Mouse (Mus musculus) induced T-regulatory cell, adult 2 months (primary cell): ENCODE results near the gene Ran.
"Not testable (repeated sequence)": the region's sequence is repeated elsewhere in the genome, so short reads cannot be mapped to it uniquely, and the experiment has no call there.

Experiments
- DNase-seq: peaks from one replicate; pipeline ENCODE4 v3.0.0-alpha.2; 2012; ENCODE audit warnings: low read depth

Ran gene

DNA sequence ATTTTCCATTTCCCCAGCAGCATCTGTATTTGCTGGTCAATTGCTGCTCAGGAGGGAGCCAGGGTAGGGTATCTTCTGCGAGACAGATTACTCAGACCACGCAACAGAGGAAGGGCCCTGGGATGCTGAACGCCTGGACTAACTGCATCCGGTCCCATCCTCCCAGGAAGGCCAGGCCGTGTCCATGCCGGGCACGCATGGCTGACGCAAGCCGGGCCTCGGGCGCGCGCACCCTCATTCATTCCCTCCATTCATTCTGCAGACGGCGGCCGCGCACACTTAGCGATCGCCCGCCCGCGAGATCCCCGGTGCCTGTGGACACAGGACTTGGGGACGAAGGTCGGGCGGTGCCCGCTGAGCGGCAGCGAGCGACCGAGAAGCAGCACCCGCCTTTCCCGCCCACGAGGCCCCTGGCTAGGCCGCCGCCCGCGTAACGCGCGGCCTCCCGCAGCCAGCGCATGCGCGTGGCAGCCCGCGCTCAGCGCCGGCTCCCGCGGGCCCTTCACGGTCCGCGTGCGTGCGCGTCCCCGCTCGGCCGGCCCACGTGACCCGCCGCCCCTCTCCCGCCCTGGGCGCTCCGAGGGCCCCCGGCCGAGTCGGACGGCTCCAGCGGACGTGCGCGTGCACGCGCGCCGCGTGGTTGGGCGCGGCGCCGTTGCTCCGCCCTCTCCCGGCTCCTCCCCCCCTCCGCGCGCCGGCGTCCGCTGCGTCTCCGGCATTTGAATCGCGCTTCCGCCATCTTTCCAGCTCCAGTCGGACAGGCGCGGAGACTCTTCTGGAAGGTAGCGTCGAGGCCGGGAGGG lies at the start of gene Ran:
Ran (plus strand) TSS at position 573 of the 803 bp plus-strand sequence.
- DNase-seq, result peak; percentile 96

DNA sequence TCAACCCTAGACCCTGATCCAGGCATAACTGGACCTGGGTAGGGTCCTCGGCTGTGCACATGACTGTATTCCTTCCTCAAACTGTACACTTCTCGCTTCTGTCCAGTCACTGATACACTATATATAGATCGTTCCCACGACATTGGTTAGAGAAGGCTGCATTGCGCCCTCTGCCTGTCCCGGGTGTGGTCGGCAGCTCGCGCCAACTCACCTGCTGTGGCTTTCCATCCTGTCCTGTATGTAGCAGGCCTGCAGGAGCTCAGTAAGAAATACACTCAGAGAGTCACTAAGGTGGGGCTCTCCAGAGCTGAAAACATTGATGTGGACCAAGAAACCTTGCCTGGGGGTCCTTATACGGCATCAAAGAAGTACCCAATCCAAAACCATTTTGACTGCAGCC lies 49.0 kb upstream of the Ran start:
- DNase-seq, result no peak

DNA sequence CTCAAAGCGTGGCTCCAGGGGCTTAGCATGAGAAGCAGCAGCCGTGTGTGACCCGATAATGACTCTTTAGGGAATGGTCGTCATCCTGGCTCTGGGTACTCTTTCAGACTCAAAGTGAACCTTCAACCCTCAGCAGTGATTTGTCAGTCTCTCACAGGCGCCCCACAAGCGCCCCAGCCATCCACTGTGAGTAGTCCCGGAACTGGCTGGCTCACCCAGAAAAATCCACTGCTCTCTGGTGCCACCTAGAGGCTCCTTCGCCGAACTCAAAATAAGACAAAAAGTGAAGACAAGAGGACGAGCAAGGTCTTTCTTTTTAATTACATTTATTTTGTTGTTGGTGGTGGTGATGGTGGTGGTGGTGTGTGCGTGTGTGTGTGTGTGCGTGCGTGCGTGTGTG lies 48.6 kb upstream of the Ran start:
- DNase-seq, result peak; percentile 78

- no peak for DNase-seq
These were observed 43.6 kb upstream of the Ran start for GRCm38 (mm10) chr5:128976266-128976665.

- not testable (repeated sequence) for DNase-seq
These were observed 42.4 kb upstream of the Ran start for GRCm38 (mm10) chr5:128977466-128977865.

DNA sequence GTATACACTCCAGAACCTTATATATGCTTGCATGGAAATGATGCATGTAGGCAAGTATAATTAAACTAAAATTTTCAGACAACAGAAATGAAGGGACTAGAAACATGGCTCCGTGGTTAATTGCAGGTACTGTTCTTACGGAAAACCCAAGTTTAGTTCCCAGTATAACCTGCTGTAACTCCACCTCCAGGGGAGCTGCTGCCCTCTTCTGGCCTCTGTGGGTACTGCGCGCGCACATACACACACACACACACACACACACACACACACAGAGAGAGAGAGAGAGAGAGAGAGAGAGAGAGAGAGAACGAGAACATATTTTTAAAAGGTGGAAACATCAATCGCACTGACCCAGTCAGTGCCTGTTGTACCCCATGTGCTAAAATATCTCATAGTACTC lies 40.9 kb upstream of the Ran start:
- no peak for DNase-seq

DNA sequence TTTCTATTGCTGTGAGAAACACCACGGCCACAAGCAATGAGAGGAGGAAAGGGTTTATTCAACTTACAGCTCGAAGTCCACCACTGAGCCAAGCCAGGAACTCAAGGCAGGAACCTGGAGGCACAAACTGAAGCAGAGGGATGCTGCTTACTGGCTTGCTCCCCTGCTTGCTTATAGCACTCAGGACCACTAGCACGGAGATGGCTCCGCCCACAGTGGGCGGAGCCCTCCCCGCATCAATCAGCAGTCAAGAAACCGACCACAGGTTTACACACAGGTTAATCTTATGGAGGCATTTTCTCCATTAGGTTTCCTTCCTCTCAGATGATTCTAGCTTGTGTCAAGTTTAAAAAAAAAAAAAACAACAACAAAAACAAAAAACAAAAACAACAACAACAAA lies 39.0 kb upstream of the Ran start:
- no peak for DNase-seq

- DNase-seq, result peak; percentile 80
These were observed 38.3 kb upstream of the Ran start for GRCm38 (mm10) chr5:128981607-128982006.

- no peak for DNase-seq
These were observed 35.3 kb upstream of the Ran start for GRCm38 (mm10) chr5:128984536-128984935.

- no peak for DNase-seq
These were observed 33.9 kb upstream of the Ran start for GRCm38 (mm10) chr5:128985946-128986345.

GRCm38 (mm10) chr5:128987141-128987954 lies 32.5 kb upstream of the Ran start:
- DNase-seq, result no peak

DNA sequence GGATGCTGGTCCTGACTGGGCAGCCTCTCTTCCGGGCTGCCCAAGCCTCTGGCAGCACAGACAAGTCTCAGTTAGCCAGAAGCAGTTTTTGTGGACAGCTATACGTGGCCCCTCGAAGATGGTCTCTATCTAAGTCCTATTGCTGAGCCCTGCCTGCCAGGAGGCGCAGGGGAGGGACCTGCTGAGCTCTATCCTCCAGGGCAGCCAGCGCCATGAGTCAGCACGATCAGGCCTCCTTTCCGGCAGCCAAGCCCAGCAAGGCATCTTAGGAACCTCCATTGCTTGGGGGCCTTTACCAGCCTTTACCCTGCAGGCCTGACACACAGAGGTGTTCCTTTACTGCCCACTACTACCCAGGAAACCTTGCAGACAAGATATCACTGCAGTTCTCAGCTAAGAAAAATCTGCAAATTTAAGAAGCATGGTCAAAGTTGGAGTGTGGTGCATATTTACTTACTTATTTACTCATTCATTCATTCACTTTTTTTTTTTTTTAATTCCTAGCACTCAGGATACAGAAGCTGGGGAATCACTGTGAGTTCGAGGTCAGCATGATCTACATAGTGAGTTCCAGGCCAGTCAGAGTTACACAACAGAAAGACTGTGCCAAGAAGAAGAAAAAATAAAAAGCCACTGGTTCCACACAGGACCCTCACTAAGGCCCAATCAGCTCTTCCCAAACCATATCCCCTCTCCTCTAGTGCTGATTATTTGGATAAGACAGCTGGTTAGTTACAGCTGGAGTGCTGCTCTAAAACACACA lies 19.0 kb upstream of the Ran start:
- no peak for DNase-seq

- no peak for DNase-seq
These were observed 17.3 kb upstream of the Ran start for GRCm38 (mm10) chr5:129002571-129003011.

DNA sequence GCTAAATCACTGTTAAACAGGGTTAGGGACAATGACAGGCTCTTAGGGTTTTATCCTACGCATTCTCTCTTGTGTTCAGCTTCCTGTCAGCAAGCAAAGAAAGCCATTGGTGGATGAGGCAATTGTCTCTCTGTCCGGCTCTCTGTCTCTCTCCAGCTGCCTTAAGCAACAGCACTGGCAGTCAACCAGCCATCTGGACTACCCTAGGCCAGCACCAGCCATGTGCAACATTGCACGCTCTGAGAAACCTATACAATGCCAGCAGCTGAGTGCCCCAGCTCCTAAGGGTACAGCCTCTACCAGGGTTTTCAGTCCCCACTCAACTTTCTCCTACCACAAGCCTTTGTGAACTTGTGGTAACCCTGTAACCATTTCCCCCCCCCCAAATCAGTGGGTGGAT lies 14.5 kb upstream of the Ran start:
- no peak for DNase-seq

DNA sequence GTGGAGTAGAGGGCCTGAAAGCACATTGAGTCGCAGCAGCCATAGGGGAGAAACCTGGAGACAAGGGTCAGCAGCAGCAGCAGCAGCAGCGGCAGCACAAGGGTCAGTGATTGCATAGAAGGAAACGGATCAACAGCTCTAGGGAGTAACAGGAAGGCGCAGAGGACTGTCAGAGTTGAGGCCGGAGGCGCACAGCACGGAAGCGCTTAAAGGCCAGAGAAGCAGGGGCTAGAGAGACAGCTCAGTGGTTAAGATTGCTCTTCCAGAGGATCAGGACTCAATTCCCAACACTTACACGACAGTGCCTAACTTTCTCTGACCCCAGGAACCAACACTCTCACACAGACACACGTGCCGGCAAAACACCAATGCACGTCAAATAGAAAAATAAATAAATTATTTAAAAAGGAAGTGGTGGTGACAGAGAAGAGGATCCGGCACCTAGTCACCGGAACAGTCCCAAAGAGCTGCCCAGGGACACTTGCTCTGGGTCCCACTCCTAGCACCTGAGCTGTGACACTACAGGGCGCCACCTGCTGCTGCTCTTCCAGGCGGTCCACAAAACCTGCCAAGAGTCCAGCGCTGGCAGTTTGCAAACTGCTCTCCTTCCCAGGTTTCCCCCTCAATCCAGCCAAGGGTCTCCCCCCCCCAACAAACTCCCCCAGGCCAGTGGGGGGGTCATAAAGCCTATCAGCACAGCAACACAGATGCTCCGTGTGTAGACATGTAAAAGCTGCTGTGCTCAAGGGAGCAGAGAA lies 13.7 kb upstream of the Ran start:
- DNase-seq, result no peak

DNA sequence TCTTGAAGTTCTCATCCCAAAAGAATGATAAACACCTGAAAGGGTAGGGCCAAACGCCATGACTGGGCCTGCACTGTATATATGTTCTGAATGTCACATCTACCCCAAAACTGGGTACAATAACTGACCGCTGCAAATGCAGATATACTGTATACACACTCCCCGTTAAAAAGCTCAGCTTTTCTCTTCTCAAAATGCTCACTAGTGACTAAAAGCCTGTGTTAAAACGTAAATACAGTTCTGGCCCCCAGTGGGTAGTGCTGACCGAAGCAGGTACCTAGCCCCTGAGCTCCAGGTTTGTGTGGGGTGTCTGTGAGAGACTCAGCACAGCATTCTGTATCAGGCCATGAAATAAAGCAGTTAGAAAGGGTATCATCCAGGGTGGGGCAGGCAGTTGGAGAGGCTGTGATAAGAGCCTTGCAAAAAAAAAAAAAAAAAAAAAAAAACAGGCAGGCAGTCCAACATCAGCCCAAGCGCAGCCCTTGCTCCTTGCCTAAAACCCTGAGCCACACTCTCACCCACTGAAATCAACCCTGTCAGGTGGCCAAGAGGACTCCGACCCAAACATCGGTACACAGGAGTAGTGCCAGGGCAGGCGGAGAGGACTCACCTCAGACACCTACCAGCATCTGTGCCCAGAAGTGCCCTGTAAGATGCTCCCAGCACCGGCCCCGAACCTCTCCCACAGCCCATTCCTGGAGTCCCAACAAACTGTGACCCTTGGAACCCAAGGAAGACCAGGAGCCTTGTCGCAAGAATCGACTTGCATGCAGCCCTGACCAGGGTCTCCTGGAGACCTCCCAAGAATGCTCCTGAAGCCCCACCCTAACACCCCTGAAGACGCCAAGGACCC lies 12.5 kb upstream of the Ran start:
- no peak for DNase-seq

- no peak for DNase-seq
These were observed 11.9 kb upstream of the Ran start for GRCm38 (mm10) chr5:129008008-129008407.

DNA sequence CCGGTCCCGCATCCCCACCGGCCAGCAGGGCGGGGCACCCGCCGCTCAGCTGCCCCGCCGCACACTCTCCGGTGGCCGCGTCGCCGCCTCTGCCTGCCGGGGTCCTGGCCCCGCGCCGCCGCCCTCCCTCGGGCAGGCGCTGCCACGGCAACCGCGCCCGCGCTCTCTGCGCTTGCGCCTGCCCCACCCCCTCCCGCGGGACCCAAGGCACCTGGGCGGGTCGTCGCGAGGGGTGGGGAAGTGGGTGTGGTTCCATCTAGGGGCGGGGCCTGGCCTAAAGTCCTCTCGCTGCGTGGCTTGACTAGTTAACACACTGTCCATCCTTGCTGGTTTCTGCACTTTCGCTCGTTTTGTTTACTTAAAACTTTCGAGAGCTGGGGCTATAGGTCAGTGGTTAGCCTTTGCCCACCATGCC lies 11.4 kb upstream of the Ran start, which contains the start of gene Stx2:
Stx2 (minus strand) TSS at position 163 of the 415 bp plus-strand sequence.
- peak; percentile 93 for DNase-seq

DNA sequence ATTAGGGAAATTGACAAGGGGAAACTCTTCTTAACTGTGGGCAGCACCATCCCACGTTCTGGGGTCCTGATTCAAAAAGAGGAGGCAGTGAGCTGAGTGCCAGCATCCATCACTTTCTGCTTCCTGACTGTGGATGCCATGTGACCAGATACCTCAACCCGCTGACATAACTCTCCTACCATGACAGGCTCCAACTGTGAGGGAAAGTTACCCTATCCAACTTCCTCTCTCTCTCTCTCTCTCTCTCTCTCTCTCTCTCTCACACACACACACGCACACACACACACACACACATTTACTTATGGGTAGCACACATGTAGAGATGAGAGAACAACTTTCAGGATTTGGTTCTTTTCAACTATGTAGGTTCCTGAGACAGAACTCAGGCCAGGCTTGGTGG lies 10.3 kb upstream of the Ran start:
- no peak for DNase-seq

GRCm38 (mm10) chr5:129010937-129011336 lies 8.9 kb upstream of the Ran start:
- no peak for DNase-seq

DNA sequence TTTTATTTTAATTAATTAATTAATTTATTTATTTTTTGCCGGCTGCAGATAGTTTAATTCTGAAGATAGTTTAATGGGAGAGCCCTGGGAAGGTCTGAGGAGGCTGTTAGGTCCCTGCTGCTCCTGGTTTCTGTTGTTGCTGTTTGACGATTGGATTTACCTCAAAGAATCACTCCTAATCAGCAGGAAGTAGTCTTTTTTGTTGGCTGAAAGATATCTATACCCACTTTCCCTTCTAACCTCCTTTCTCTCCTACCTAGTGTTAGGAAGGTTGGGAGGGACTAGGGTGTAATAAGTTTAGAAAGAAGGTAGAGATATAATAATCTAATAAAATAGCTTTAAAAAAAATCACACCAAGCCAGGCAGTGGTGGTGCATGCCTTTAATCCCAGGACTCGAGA lies 4.8 kb upstream of the Ran start:
- no peak for DNase-seq
